Mouse (Mus musculus) myocyte (in vitro differentiated cells): ENCODE data around the gene Htr5b. TPM values are rescaled to one million over a fixed set of nuclear protein-coding genes. Genes with fewer than 3 reads are reported as not detected.

Experiments
- H3K27me3 ChIP-seq: one replicate; pipeline ENCODE4 v1.6.1; 2011; ENCODE audit not compliant: control insufficient read depth, insufficient read depth, insufficient read length
- H3K36me3 ChIP-seq: one replicate; pipeline ENCODE4 v1.6.1; 2011; ENCODE audit not compliant: control insufficient read depth, insufficient read depth
- H3K4me2 ChIP-seq: one replicate; pipeline ENCODE4 v1.6.1; 2011; ENCODE audit warnings: low read depth, control low read depth
- H3K4me3 ChIP-seq: one replicate; pipeline ENCODE4 v1.5.1; 2011; ENCODE audit warnings: mild to moderate bottlenecking, control low read depth, moderate library complexity
- H3K79me2 ChIP-seq: one replicate; pipeline ENCODE4 v1.6.1; 2011; ENCODE audit not compliant: control insufficient read depth, insufficient read depth
- H3ac ChIP-seq: one replicate; pipeline ENCODE4 v1.6.1; 2011; ENCODE audit not compliant: control insufficient read depth, insufficient read length
- CEBPB ChIP-seq: IDR thresholded peaks from 2 replicates; pipeline ENCODE4 v1.6.1; 2011; ENCODE audit warnings: mild to moderate bottlenecking, moderate library complexity; ENCODE audit not compliant: poor library complexity, insufficient read depth, severe bottlenecking
- E2F4 ChIP-seq: IDR thresholded peaks from one replicate; pipeline ENCODE4 v1.6.1; 2011; ENCODE audit warnings: mild to moderate bottlenecking, control low read depth, moderate library complexity; ENCODE audit not compliant: insufficient read depth
- MAX ChIP-seq: IDR thresholded peaks from one replicate; pipeline ENCODE4 v1.6.1; 2011; ENCODE audit warnings: low read depth, mild to moderate bottlenecking, control low read depth
- MYOD1 ChIP-seq, 3 experiments: IDR thresholded peaks; one replicate each; pipeline ENCODE4 v1.6.1; 2011; ENCODE audit warnings: control low read depth in 2 of 3, low read depth in 2 of 3, mild to moderate bottlenecking in 2 of 3, moderate library complexity in 1 of 3; ENCODE audit not compliant: insufficient read length in 2 of 3, control insufficient read depth in 1 of 3
- MYOG ChIP-seq, 3 experiments: IDR thresholded peaks; one replicate each; pipeline ENCODE4 v1.6.1; 2011; ENCODE audit warnings: control low read depth in 2 of 3, low read depth in 2 of 3, mild to moderate bottlenecking in 2 of 3; ENCODE audit not compliant: insufficient read length in 2 of 3, control insufficient read depth in 1 of 3, insufficient read depth in 1 of 3
- POLR2A ChIP-seq: IDR thresholded peaks from one replicate; pipeline ENCODE4 v1.6.1; 2011; ENCODE audit warnings: low read depth, mild to moderate bottlenecking, control low read depth, moderate library complexity; ENCODE audit not compliant: insufficient read length
- POLR2AphosphoS2 ChIP-seq: IDR thresholded peaks from one replicate; pipeline ENCODE4 v1.6.1; 2011; ENCODE audit warnings: low read depth, control low read depth; ENCODE audit not compliant: insufficient read length
- REST ChIP-seq: IDR thresholded peaks from one replicate; pipeline ENCODE4 v1.6.1; 2011; ENCODE audit warnings: mild to moderate bottlenecking, control low read depth, moderate library complexity; ENCODE audit not compliant: insufficient read depth, insufficient read length
- SRF ChIP-seq: IDR thresholded peaks from one replicate; pipeline ENCODE4 v1.6.1; 2011; ENCODE audit warnings: low read depth; ENCODE audit not compliant: control insufficient read depth, insufficient read length
- TCF12 ChIP-seq: IDR thresholded peaks from one replicate; pipeline ENCODE4 v1.6.1; 2011; ENCODE audit warnings: mild to moderate bottlenecking, control low read depth; ENCODE audit not compliant: poor library complexity, insufficient read depth, severe bottlenecking
- TCF3 ChIP-seq: IDR thresholded peaks from one replicate; pipeline ENCODE4 v1.6.1; 2011; ENCODE audit warnings: low read depth, control low read depth; ENCODE audit not compliant: insufficient read length
- USF1 ChIP-seq: IDR thresholded peaks from one replicate; pipeline ENCODE4 v1.6.1; 2011; ENCODE audit warnings: low read depth, mild to moderate bottlenecking, control low read depth, moderate library complexity
- polyA plus RNA-seq: library from polyadenylated mRNA; unstranded; fragments of >200 nt; fragmentation: generic; extraction: Trizol; gene quantifications from one replicate; pipeline ENCODE4 v1.2.1, GENCODE M21; 2012; ENCODE audit warnings: missing spikeins

The Htr5b gene
- polyA plus RNA-seq, 1 experiment, result not detected

DNA sequence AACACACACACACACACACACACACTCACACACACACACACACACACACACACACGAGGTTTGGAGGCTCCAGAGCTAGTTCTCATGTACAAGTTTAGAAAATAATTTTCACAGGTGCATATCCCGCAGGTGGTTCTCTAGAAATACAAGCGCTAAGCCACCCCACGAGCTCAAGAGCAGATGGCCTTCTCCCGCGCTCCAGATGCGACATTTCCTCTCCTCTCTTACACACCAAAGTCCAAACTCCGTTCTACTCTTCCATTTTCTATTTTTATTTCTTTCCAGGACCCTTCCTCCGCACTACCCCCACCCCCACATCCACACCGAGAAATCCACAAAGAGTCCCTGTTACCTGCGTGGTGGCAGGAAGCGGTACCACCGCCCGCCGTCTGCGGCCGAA, 1.2 kb downstream of the Htr5b start:
- Histone ChIP-seq H3ac (no peak overlapping the region), H3K79me2 (no peaks in the 10 kb centered on the region), H3K27me3 (no peaks in the 10 kb centered on the region), H3K4me3 (no peak overlapping the region), H3K4me2 (no peak overlapping the region), H3K36me3 (no peaks in the 10 kb centered on the region)
- TF ChIP-seq REST (no peak), CEBPB (no peak), MAX (no peak), POLR2AphosphoS2 (no peak), MYOG (IDR thresholded peaks at IDR 0.05; ENCODE audit: control insufficient read depth in 1 of 3, insufficient read depth in 1 of 3, insufficient read length in 2 of 3, low read depth in 2 of 3) (no peak), E2F4 (no peak), TCF3 (no peak), POLR2A (no peak), USF1 (no peak), TCF12 (no peak), SRF (no peak), MYOD1 (IDR thresholded peaks at IDR 0.05; ENCODE audit: control insufficient read depth in 1 of 3, insufficient read length in 2 of 3, low read depth in 2 of 3) (no peak)

DNA sequence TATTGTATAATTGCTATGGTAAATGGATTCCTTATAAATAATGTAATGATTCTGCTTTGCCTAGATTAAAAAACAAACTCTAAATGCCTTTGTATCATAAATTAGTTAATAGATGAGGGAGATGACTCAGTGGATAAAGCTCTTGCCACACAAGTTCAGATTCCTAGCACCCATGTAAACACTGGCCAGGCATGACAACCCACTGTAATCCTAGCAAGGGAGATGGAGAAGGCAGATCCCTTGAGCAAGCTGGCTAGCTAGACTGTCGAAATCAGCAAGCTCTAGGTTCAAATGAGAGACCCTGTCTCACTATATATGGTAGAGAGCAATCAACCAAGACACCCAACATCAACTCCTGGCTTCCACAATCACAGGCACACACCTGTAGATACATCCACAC, 9.7 kb downstream of the Htr5b start:
- H3K4me3 ChIP-seq, result no peak overlapping the region
- H3K36me3 ChIP-seq, result no peaks in the 10 kb centered on the region
- no peak overlapping the region for H3K4me2 ChIP-seq

DNA sequence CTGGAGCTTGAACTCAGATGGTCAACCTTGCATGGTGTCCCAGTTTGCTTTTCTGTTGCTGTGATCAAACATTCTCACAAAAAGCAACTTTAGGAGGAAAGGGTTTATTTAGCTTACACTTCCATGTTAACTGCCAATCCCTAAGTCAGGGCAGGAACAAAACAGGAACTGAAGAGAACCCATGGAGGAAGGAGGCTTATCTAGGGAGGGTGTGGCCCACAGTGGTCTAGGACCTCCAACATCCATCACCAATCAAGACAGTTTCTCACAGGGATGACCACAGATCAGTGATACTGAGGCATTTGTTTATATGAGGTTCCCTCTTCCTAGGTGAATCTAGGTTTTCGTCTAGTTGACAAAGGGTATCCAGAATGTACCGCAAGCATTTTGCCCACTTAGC, 16.3 kb downstream of the Htr5b start:
- Histone ChIP-seq H3K27me3 (no peaks in the 10 kb centered on the region), H3K79me2 (no peaks in the 10 kb centered on the region), H3K4me3 (no peak overlapping the region), H3ac (no peak overlapping the region), H3K36me3 (no peaks in the 10 kb centered on the region), H3K4me2 (no peak overlapping the region)
- TF ChIP-seq TCF3 (no peak), TCF12 (no peak), MAX (no peak), MYOG (IDR thresholded peaks at IDR 0.05; ENCODE audit: control insufficient read depth in 1 of 3, insufficient read depth in 1 of 3, insufficient read length in 2 of 3, low read depth in 2 of 3) (no peak), E2F4 (no peak), MYOD1 (IDR thresholded peaks at IDR 0.05; ENCODE audit: control insufficient read depth in 1 of 3, insufficient read length in 2 of 3, low read depth in 2 of 3) (no peak), CEBPB (no peak), POLR2AphosphoS2 (no peak), REST (no peak), USF1 (no peak), POLR2A (no peak), SRF (no peak)

More for the DNA sequence above, 9.7 kb downstream of the Htr5b start:
- no peak for TF ChIP-seq MAX
- TF ChIP-seq MYOG (IDR thresholded peaks at IDR 0.05; ENCODE audit: control insufficient read depth in 1 of 3, insufficient read depth in 1 of 3, insufficient read length in 2 of 3, low read depth in 2 of 3), result no peak
- no peak for TF ChIP-seq POLR2A
- TF ChIP-seq MYOD1 (IDR thresholded peaks at IDR 0.05; ENCODE audit: control insufficient read depth in 1 of 3, insufficient read length in 2 of 3, low read depth in 2 of 3), result no peak
- no peak for TF ChIP-seq USF1
- TF ChIP-seq TCF12, result no peak
- TF ChIP-seq E2F4, result no peak
- TF ChIP-seq CEBPB, result no peak
- no peak for TF ChIP-seq POLR2AphosphoS2
- TF ChIP-seq SRF, result no peak
- TF ChIP-seq TCF3, result no peak
- TF ChIP-seq REST, result no peak
- H3K27me3 ChIP-seq, result no peaks in the 10 kb centered on the region
- H3K79me2 ChIP-seq, result no peaks in the 10 kb centered on the region
- H3ac ChIP-seq, result no peak overlapping the region

DNA sequence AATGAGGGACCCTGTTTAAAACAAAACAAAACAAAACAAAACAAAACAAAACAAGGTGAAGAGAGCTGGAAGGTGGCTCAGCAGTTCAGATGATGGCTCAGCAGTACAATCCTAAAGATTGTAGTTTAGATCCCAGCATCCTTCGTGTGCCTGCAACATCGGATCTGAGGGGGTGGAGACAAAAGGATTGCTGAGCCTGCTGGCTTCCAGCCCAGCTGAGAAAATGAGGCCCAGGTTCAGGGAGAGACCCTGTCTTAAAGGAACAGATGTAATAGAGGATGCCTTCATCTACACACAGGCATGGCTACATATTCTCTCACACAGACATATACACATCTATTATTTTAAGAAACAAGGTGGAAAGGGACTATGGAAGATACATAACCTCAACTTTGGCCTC, 17.1 kb downstream of the Htr5b start:
- TF ChIP-seq TCF3, result no peak
- TF ChIP-seq SRF, result no peak
- Histone ChIP-seq H3K36me3 (no peaks in the 10 kb centered on the region), H3K79me2 (no peaks in the 10 kb centered on the region), H3K4me3 (no peak overlapping the region), H3K27me3 (no peaks in the 10 kb centered on the region), H3ac (no peak overlapping the region), H3K4me2 (no peak overlapping the region)

DNA sequence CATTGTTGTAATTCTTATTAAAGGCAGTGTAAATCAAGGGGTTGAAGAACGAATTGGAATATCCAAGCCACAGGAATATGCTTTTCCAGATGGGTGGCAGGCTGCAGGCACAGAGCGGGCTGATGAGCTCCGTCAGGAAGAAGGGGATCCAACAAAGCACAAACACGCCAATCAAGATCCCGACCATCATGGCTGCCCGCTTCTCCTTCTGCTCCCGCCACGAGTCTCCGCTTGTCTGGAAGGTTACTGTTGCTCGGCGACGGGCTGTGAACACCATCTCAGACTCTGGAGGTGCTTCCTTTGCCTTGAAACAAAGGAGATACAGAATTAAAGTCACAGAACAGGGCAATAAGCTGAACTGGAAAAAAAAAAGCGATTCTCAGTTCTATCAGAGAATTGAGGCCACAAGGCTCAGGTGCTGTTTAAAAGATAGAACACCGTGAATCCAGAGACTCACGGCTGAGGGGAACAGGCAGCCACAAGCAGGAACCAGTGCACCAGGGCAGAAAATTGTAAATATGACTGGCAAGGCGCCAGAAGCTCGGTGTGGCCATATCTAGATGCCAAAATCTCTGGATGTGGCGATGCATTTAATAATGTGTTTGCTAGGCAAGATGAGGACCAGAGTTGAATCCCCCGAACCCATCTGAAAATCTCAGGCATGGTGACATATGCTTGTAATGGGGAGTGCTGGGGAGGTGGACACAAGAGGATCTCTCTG, 17.7 kb downstream of the Htr5b start:
- Histone ChIP-seq H3K4me2 (no peak overlapping the region), H3K27me3 (no peaks in the 10 kb centered on the region), H3K36me3 (no peaks in the 10 kb centered on the region), H3K79me2 (no peaks in the 10 kb centered on the region), H3ac (no peak overlapping the region), H3K4me3 (no peak overlapping the region)
- TF ChIP-seq E2F4, result no peak
- TF ChIP-seq REST, result no peak
- no peak for TF ChIP-seq USF1
- no peak for TF ChIP-seq POLR2A
- no peak for TF ChIP-seq SRF
- no peak for TF ChIP-seq MYOG (IDR thresholded peaks at IDR 0.05; ENCODE audit: control insufficient read depth in 1 of 3, insufficient read depth in 1 of 3, insufficient read length in 2 of 3, low read depth in 2 of 3)
- no peak for TF ChIP-seq MYOD1 (IDR thresholded peaks at IDR 0.05; ENCODE audit: control insufficient read depth in 1 of 3, insufficient read length in 2 of 3, low read depth in 2 of 3)
- no peak for TF ChIP-seq CEBPB
- TF ChIP-seq TCF3, result no peak
- TF ChIP-seq MAX, result no peak
- no peak for TF ChIP-seq POLR2AphosphoS2
- TF ChIP-seq TCF12, result no peak
